Mouse (Mus musculus) embryo, embryonic 11.5 days (tissue): ENCODE results near the gene Cdh26.

Experiments
- DNase-seq: peaks from one replicate; pipeline ENCODE4 v3.0.0-alpha.2; 2012; ENCODE audit warnings: low read depth, low spot score

Cdh26 gene

GRCm38 (mm10) chr2:178507379-178508014 lies 77.2 kb downstream of the Cdh26 start:
- DNase-seq, result peak; percentile 62

GRCm38 (mm10) chr2:178508279-178508678 lies 77.9 kb downstream of the Cdh26 start:
- no peak for DNase-seq

GRCm38 (mm10) chr2:178513043-178513442 lies 82.7 kb downstream of the Cdh26 start:
- DNase-seq, result no peak

GRCm38 (mm10) chr2:178513636-178514071 lies 83.3 kb downstream of the Cdh26 start:
- DNase-seq, result no peak

GRCm38 (mm10) chr2:178516421-178516820 lies 86.1 kb downstream of the Cdh26 start:
- DNase-seq, result no peak

GRCm38 (mm10) chr2:178516941-178517340 lies 86.6 kb downstream of the Cdh26 start:
- DNase-seq, result no peak

GRCm38 (mm10) chr2:178519321-178519720 lies 89.0 kb downstream of the Cdh26 start:
- no peak for DNase-seq

- no peak for DNase-seq
Observed at GRCm38 (mm10) chr2:178520216-178520615, 89.9 kb downstream of the Cdh26 start.

GRCm38 (mm10) chr2:178522331-178522730 lies 92.0 kb downstream of the Cdh26 start:
- no peak for DNase-seq

GRCm38 (mm10) chr2:178522786-178523185 lies 92.5 kb downstream of the Cdh26 start:
- DNase-seq, result no peak

- DNase-seq, result no peak
Observed at GRCm38 (mm10) chr2:178526776-178527175, 96.4 kb downstream of the Cdh26 start.

GRCm38 (mm10) chr2:178531226-178531625 lies 100.9 kb downstream of the Cdh26 start:
- DNase-seq, result no peak

GRCm38 (mm10) chr2:178536574-178536973 lies 106.2 kb downstream of the Cdh26 start:
- DNase-seq, result no peak
